Mouse (Mus musculus): ENCODE measurements around the gene Satb2.

DNA sequence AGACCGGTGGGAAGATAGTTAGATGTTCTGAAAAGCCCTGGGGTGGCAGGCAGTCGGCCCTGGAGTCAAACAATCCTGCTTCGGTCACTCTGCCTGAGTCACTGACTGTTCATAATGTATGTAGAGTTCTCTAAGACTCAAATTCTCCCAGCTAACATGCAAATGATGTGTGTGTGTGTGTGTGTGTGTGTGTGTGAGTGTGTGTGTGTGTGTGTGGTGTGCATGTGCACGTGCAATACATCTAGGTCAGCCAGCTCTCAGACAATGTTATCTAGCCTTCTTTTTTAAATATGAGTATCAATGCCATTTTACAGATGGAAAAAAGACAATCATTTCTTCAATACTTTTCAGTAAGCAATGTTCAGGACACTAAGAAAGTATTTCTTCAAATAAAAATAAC is 26.5 kb downstream of the Satb2 start:
- TF ChIP-seq CTCF (IDR thresholded peaks at IDR 0.05; ENCODE audit: control insufficient read depth, insufficient read depth, low read length), result no peak
- TF ChIP-seq POLR2A (IDR thresholded peaks at IDR 0.05; ENCODE audit: borderline replicate concordance, control insufficient read depth, low read depth, low read length), result no peak
